Mouse (Mus musculus) common myeloid progenitor, adult 5-6 weeks (primary cell): ENCODE measurements around the gene Tas2r121. TPM values are rescaled to one million over a fixed set of nuclear protein-coding genes. Genes with fewer than 3 reads are reported as not detected.
"Not testable (repeated sequence)": the region's sequence is repeated elsewhere in the genome, so short reads cannot be mapped to it uniquely, and the experiment has no call there.

Experiments
- ATAC-seq: replicated peaks from 2 replicates; pipeline ENCODE4 v1.8.0; 2016; ENCODE audit warnings: low read depth, mild to moderate bottlenecking, moderate TSS enrichment, inconsistent platforms; ENCODE audit not compliant: poor library complexity, severe bottlenecking
- total RNA-seq: library from RNA; stranded (forward); fragments of 200-1000, 187-1606 nt; gene quantifications from 2 replicates; pipeline ENCODE4 v1.2.3, GENCODE M21; 2017

Gene Tas2r121
- total RNA-seq: not detected in 2 replicates

DNA sequence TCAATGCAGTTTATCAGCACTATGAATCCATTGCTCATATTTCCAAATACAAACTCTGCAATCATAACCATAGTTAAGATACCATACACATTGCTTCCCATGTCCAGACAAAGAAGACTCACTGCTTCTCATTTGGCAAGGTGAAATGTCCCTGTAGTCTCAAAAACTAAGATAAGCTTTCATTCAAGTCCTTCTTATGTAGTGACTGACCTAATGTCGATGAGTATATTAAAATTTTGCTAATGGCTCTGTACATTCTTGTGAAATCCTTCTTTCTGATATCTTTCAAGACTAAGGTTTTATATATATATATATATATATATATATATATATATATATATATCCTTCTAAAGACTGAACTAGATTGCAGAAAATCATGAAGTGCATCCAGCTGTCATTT lies at the start of gene Tas2r121:
Tas2r121 (minus strand) TSS at position 101 of the 400 bp plus-strand sequence.
- ATAC-seq: no peak

DNA sequence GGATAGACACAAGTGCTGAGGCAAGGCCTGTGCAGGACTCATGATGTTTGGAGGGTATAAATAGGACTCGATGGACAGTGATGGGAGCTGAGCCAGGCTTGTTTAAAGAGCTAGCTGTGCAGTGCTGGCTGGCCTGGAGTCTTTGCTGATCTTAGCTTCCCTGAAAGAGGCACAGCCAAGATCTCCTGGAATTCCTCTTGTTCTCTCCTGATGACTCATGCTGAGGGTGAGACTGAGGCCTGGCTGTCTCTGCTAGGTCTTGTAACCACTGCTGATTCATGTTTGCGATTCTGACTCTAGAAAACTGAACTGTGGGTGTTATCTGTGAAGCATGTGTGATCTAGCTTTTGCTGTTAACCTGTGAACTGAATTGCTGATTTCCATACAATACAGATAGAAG lies 49.4 kb upstream of the Tas2r121 start:
- ATAC-seq: no peak

DNA sequence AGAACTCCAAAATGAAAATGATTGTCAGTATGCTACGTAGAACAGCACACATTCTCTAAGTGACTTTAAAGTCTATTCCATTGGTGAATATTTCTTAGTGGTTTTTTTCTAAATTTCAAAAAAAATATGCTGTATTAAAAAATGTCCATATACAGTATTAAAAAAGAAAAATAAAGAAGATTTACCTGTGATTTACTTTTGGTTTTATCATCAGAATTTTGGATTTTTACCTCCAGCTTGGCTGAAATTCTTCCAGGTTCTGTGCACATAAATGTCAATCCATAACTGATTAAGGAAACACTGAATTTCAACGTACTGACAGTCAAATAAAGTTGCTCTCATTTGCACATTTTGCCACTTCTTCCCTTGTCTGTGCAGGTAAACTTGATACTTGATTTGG lies 37.1 kb upstream of the Tas2r121 start, which contains the start of gene Tas2r115:
Tas2r115 (minus strand) TSS at position 101 of the 400 bp plus-strand sequence.
- no peak for ATAC-seq

DNA sequence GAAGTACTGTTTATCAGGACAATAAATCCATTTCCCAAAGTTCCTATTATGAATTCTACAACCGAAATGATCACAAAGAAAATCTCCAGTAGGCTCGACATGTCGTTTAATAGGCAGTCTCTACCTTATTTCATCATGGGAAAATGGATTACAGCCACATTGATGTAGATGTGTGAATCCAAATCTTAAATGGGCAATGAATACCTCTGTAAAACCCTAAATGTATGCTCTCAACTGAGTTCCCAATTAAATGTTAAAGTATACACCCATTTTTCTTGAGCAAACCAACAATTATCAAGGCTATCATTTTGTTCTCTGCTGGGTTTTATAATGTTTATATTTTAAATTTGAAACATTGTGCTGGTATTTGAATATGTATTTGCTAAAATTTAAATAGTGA lies 11.0 kb upstream of the Tas2r121 start, which contains the start of gene Tas2r122:
Tas2r122 (minus strand) TSS at position 101 of the 400 bp plus-strand sequence.
- ATAC-seq: no peak

DNA sequence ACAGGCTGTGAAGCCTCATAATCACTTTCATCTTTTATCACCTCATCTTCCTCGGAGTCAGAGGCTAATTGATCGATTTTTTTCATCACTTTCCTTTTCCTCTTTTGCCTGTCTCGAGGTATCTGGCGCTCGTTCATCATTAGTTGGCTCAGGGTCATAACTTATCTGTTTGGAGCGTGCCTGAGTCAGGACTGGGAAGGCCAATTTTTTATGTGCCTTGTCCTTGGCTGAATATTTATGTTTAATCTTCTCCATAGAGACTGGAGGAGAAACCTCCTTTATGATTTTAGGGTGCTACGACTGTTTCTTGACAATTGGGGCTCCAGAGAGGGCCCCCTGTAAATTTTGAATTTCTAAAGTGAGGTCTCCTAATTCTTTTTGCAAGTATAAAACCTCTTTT lies 9.2 kb downstream of the Tas2r121 start:
- ATAC-seq: not testable (repeated sequence)

DNA sequence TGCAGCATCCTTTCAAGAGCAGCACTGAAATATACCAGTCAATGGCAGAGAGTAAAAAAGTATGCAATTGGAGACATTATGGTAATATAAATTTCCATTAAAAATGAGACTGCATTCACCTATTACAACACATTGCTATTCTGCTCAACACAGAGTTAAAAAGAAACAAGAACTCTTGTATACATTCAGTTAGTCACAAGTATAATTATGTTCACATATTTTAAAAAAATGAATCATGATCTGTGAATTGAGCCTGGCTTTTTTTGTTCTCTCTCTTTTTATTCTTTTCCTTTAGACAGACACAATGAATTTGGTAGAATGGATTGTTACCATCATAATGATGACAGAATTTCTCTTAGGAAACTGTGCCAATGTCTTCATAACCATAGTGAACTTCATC lies 44.2 kb downstream of the Tas2r121 start, which contains the start of gene Tas2r120:
Tas2r120 (plus strand) TSS at position 301 of the 400 bp plus-strand sequence.
- no peak for ATAC-seq

DNA sequence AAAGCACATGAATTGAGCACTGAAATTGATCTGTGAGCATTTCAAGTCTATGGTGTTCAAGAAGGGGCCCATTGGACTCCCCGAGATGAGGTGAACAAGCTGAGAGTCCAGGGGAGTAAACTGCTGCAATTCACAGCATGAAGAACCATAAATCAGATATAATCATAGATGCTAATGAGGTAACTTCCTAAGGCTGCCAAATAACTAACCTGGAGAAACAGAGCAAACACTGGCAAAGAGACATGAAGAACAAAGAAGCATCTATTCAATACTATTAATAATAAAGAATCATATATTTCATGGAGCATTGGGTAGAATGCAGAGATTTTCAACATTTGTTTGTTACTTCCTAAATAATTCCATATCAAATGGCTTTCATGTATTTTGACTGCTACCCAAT lies 49.4 kb downstream of the Tas2r121 start, which contains the start of gene A630073D07Rik:
A630073D07Rik (minus strand) TSS at position 101 of the 400 bp plus-strand sequence.
- ATAC-seq: no peak

Other genes with a start within 250 kb of the Tas2r121 start
- gene Prh1, start 131.2 kb downstream of the Tas2r121 start, total RNA-seq: not detected in 2 replicates
- not detected in 2 replicates for gene Prp2, start 105.1 kb downstream of the Tas2r121 start, total RNA-seq
- gene A630073D07Rik, start 49.5 kb downstream of the Tas2r121 start, total RNA-seq: not detected in 2 replicates
- not detected in 2 replicates for gene Tas2r120, start 44.1 kb downstream of the Tas2r121 start, total RNA-seq
- not detected in 2 replicates for gene Tas2r122, start 10.9 kb upstream of the Tas2r121 start, total RNA-seq
- not detected in 2 replicates for gene Tas2r115, start 37.0 kb upstream of the Tas2r121 start, total RNA-seq
- gene Tas2r124, start 53.7 kb upstream of the Tas2r121 start, total RNA-seq: not detected in 2 replicates
- gene Tas2r102, start 61.1 kb upstream of the Tas2r121 start, total RNA-seq: not detected in 2 replicates
- gene Tas2r136, start 77.2 kb upstream of the Tas2r121 start, total RNA-seq: not detected in 2 replicates
- gene Tas2r117, start 101.8 kb upstream of the Tas2r121 start, total RNA-seq: not detected in 2 replicates
- not detected in 2 replicates for gene Tas2r123, start 146.1 kb upstream of the Tas2r121 start, total RNA-seq
- gene Tas2r116, start 154.4 kb upstream of the Tas2r121 start, total RNA-seq: not detected in 2 replicates
- not detected in 2 replicates for gene Tas2r110, start 167.0 kb upstream of the Tas2r121 start, total RNA-seq
- not detected in 2 replicates for gene Tas2r113, start 192.0 kb upstream of the Tas2r121 start, total RNA-seq
- gene Tas2r125, start 208.6 kb upstream of the Tas2r121 start, total RNA-seq: not detected in 2 replicates